Mouse (Mus musculus): ENCODE measurements around the gene Flt4.

DNA sequence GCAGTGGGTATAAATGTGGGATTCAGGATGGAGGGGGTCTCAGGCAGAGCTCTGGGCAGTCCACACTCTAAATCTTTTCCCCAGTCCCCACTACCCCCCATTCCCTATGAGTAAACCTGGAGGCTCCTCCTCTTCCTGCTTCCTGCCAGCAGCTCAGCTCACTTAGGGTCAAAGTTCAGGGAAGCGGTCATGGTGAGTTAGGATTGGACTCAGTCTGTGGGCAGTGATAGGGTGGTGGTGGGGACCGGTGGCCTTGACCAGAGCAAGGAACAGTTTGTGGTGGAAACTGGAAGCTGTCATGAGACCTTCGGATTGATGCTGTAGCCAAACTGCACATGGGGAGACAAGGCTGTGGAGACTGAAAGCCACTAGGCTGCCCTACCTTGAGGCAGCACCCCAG, 15.1 kb downstream of the Flt4 start:
- no peak for TF ChIP-seq MYC (IDR thresholded peaks at IDR 0.05; ENCODE audit: low read depth, low read length)
- TF ChIP-seq GABPA (IDR thresholded peaks at IDR 0.05; ENCODE audit: insufficient replicate concordance, low read depth, low read length) = no peak
- TF ChIP-seq TCF12 (IDR thresholded peaks at IDR 0.05; ENCODE audit: low read depth, low read length) = no peak
- no peak for TF ChIP-seq POLR2AphosphoS2 (IDR thresholded peaks at IDR 0.05; ENCODE audit: low read depth, low read length)
